Mouse (Mus musculus): ENCODE measurements around the gene Slc26a6. TPM values are rescaled to one million over a fixed set of nuclear protein-coding genes. Genes with fewer than 3 reads are reported as not detected.

Gene Slc26a6
- polyA plus RNA-seq (2012; rRNA removed) = 33.9 and 37.2 TPM in 2 replicates

GRCm38 (mm10) chr9:108852976-108853375, at the start of gene Slc26a6:
Gene Slc26a6, plus strand, starts transcription at chr9:108853283.
- 76% methylated on average over 3 of the region's 3 CpGs for WGBS
- DNase-seq = no peak

GRCm38 (mm10) chr9:108805768-108806167, 47.3 kb upstream of the Slc26a6 start:
- 0 out of 2 replicates have a peak, but pooled peaks cover 3% of the 10 kb centered on the region for H3K36me3 ChIP-seq (ENCODE audit: control insufficient read depth, insufficient read depth, low read length)
- H3K4me1 ChIP-seq (ENCODE audit: control insufficient read depth, insufficient read depth, low read length) = no peaks in the 10 kb centered on the region; the same call in 1 of the 2 replicates
- no peak overlapping the region for H3K4me3 ChIP-seq (ENCODE audit: insufficient read depth, low read depth, low read length)
- H3K27ac ChIP-seq (ENCODE audit: insufficient read depth, low read depth, low read length) = no peak overlapping the region
- 88% methylated on average over 8 of the region's 8 CpGs for WGBS
- no peak for TF ChIP-seq CTCF (conservative IDR thresholded peaks at IDR 0.05; ENCODE audit: insufficient read depth, insufficient read length, low read depth, low read length)
- TF ChIP-seq POLR2A (IDR thresholded peaks at IDR 0.05; ENCODE audit: low read depth, low read length) = no peak
- no peak for DNase-seq
- no peaks in the 10 kb centered on the region for H3K27me3 ChIP-seq (replicated peaks; ENCODE audit: control insufficient read depth, insufficient read depth, low read length)

More at GRCm38 (mm10) chr9:108852976-108853375, at the start of gene Slc26a6:
- Histone ChIP-seq H3K27ac (ENCODE audit: insufficient read depth, low read depth, low read length) (peak within 1 kb of the TSS; percentile 32; the same call in 1 of the 2 replicates), H3K4me1 (ENCODE audit: control insufficient read depth, insufficient read depth, low read length) (peaks cover 4% of the 10 kb centered on the region), H3K27me3 (replicated peaks; ENCODE audit: control insufficient read depth, insufficient read depth, low read length) (no peaks in the 10 kb centered on the region), H3K4me3 (ENCODE audit: insufficient read depth, low read depth, low read length) (peak within 1 kb of the TSS; percentile 65), H3K36me3 (ENCODE audit: control insufficient read depth, insufficient read depth, low read length) (no peaks in the 10 kb centered on the region)
- no peak for TF ChIP-seq POLR2A (IDR thresholded peaks at IDR 0.05; ENCODE audit: low read depth, low read length)
- TF ChIP-seq CTCF (conservative IDR thresholded peaks at IDR 0.05; ENCODE audit: insufficient read depth, insufficient read length, low read depth, low read length) = no peak

- Histone ChIP-seq H3K4me1 (ENCODE audit: control insufficient read depth, insufficient read depth, low read length) (no peaks in the 10 kb centered on the region; the same call in 1 of the 2 replicates), H3K27me3 (replicated peaks; ENCODE audit: control insufficient read depth, insufficient read depth, low read length) (no peaks in the 10 kb centered on the region), H3K27ac (ENCODE audit: insufficient read depth, low read depth, low read length) (no peak overlapping the region), H3K36me3 (ENCODE audit: control insufficient read depth, insufficient read depth, low read length) (0 out of 2 replicates have a peak, but pooled peaks cover 1% of the 10 kb centered on the region), H3K4me3 (ENCODE audit: insufficient read depth, low read depth, low read length) (no peak overlapping the region)
- TF ChIP-seq POLR2A (IDR thresholded peaks at IDR 0.05; ENCODE audit: low read depth, low read length) (no peak), CTCF (conservative IDR thresholded peaks at IDR 0.05; ENCODE audit: insufficient read depth, insufficient read length, low read depth, low read length) (no peak)
- DNase-seq = no peak
Measured at GRCm38 (mm10) chr9:108806379-108806778, 46.7 kb upstream of the Slc26a6 start.

GRCm38 (mm10) chr9:108806831-108807230, 46.3 kb upstream of the Slc26a6 start:
- DNase-seq = no peak
- Histone ChIP-seq H3K27me3 (replicated peaks; ENCODE audit: control insufficient read depth, insufficient read depth, low read length) (no peaks in the 10 kb centered on the region), H3K27ac (ENCODE audit: insufficient read depth, low read depth, low read length) (no peak overlapping the region), H3K36me3 (ENCODE audit: control insufficient read depth, insufficient read depth, low read length) (0 out of 2 replicates have a peak, but pooled peaks cover 1% of the 10 kb centered on the region), H3K4me1 (ENCODE audit: control insufficient read depth, insufficient read depth, low read length) (no peaks in the 10 kb centered on the region; the same call in 1 of the 2 replicates), H3K4me3 (ENCODE audit: insufficient read depth, low read depth, low read length) (no peak overlapping the region)
- no peak for TF ChIP-seq CTCF (conservative IDR thresholded peaks at IDR 0.05; ENCODE audit: insufficient read depth, insufficient read length, low read depth, low read length)
- no peak for TF ChIP-seq POLR2A (IDR thresholded peaks at IDR 0.05; ENCODE audit: low read depth, low read length)
- 80% methylated on average over 1 of the region's 1 CpGs for WGBS

GRCm38 (mm10) chr9:108807674-108808073, 45.4 kb upstream of the Slc26a6 start:
- H3K27ac ChIP-seq (ENCODE audit: insufficient read depth, low read depth, low read length) = no peak overlapping the region
- WGBS = 69% methylated on average over 5 of the region's 5 CpGs
- no peak for DNase-seq
- TF ChIP-seq POLR2A (IDR thresholded peaks at IDR 0.05; ENCODE audit: low read depth, low read length) = no peak
- no peak for TF ChIP-seq CTCF (conservative IDR thresholded peaks at IDR 0.05; ENCODE audit: insufficient read depth, insufficient read length, low read depth, low read length)
- H3K36me3 ChIP-seq (ENCODE audit: control insufficient read depth, insufficient read depth, low read length) = 0 out of 2 replicates have a peak, but pooled peaks cover 1% of the 10 kb centered on the region
- H3K27me3 ChIP-seq (replicated peaks; ENCODE audit: control insufficient read depth, insufficient read depth, low read length) = no peaks in the 10 kb centered on the region
- H3K4me3 ChIP-seq (ENCODE audit: insufficient read depth, low read depth, low read length) = no peak overlapping the region
- H3K4me1 ChIP-seq (ENCODE audit: control insufficient read depth, insufficient read depth, low read length) = no peaks in the 10 kb centered on the region; the same call in 1 of the 2 replicates

- Histone ChIP-seq H3K4me1 (ENCODE audit: control insufficient read depth, insufficient read depth, low read length) (no peaks in the 10 kb centered on the region; the same call in 1 of the 2 replicates), H3K4me3 (ENCODE audit: insufficient read depth, low read depth, low read length) (peak within 1 kb of the TSS; percentile 58), H3K27me3 (replicated peaks; ENCODE audit: control insufficient read depth, insufficient read depth, low read length) (no peaks in the 10 kb centered on the region), H3K27ac (ENCODE audit: insufficient read depth, low read depth, low read length) (0 out of 2 replicates have a peak within 1 kb of the TSS, but pooled peaks have one; percentile 3), H3K36me3 (ENCODE audit: control insufficient read depth, insufficient read depth, low read length) (0 out of 2 replicates have a peak, but pooled peaks cover 1% of the 10 kb centered on the region)
- WGBS = under 1% methylated on average over 62 of the region's 62 CpGs
- DNase-seq = peak; percentile 95
- TF ChIP-seq POLR2A (IDR thresholded peaks at IDR 0.05; ENCODE audit: low read depth, low read length) = peak; percentile 23
- peak; percentile 68 for TF ChIP-seq CTCF (conservative IDR thresholded peaks at IDR 0.05; ENCODE audit: insufficient read depth, insufficient read length, low read depth, low read length)
Measured at GRCm38 (mm10) chr9:108808163-108808665, 44.9 kb upstream of the Slc26a6 start, which contains the start of gene Nckipsd. Gene Nckipsd, plus strand, starts transcription at chr9:108808368.

- no peaks in the 10 kb centered on the region; the same call in 1 of the 2 replicates for H3K4me1 ChIP-seq (ENCODE audit: control insufficient read depth, insufficient read depth, low read length)
- WGBS = 56% methylated on average over 5 of the region's 5 CpGs
- no peaks in the 10 kb centered on the region for H3K27me3 ChIP-seq (replicated peaks; ENCODE audit: control insufficient read depth, insufficient read depth, low read length)
- H3K27ac ChIP-seq (ENCODE audit: insufficient read depth, low read depth, low read length) = 0 out of 2 replicates have a peak overlapping the region, but pooled peaks have one; percentile 3
- peak; percentile 73 for DNase-seq
- no peak for TF ChIP-seq POLR2A (IDR thresholded peaks at IDR 0.05; ENCODE audit: low read depth, low read length)
- no peak for TF ChIP-seq CTCF (conservative IDR thresholded peaks at IDR 0.05; ENCODE audit: insufficient read depth, insufficient read length, low read depth, low read length)
- H3K36me3 ChIP-seq (ENCODE audit: control insufficient read depth, insufficient read depth, low read length) = 0 out of 2 replicates have a peak, but pooled peaks cover 1% of the 10 kb centered on the region
- H3K4me3 ChIP-seq (ENCODE audit: insufficient read depth, low read depth, low read length) = peak overlapping the region; percentile 58
Measured at GRCm38 (mm10) chr9:108809188-108809587, 43.9 kb upstream of the Slc26a6 start.
